ENCODE assay signal across 29 mouse cellular contexts in the genomic region with DNA sequence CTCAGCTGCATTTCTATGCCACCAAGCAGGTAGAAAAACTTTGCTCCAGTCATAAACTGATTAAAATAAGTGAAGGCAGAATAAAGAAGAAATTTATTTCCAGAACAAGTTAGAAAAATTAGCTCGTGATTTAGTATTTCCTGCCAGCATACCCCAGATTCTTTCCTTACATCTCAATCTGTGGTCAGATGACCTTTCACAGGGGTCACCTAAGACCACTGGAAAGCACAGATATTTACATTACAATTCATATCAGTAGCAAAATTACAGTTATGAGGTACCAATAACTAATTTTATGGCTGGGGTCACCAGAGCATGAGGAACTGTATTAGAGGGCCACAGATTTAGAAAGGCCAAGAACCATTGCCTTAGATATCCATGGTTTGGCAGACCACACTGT. TPM values are rescaled to one million over a fixed set of nuclear protein-coding genes. Genes with fewer than 3 reads are reported as not detected.
"Had no signal": no experiment of that assay in that cellular context is flagged by ENCODE, and none has a peak within 500 bp of the region (broad histone marks: within the 10 kb centered on the region; RNA-seq: fewer than 3 reads in every experiment).

No protein-coding gene starts in this region.

- H3K9ac ChIP-seq: embryonic facial prominence, embryonic 12.5 days; embryonic facial prominence, embryonic 13.5 days; embryonic facial prominence, embryonic 15.5 days; forebrain, embryonic 12.5 days; forebrain, embryonic 13.5 days; forebrain, embryonic 15.5 days; forebrain, postnatal 0 days had no signal

- DNase-seq: cerebellum, adult 2 months; cerebellum, adult 8-10 months; cerebellum, adult 9-10 months; cerebellum, adult 9-11 months; cerebellum, postnatal 10 days; cerebellum, postnatal 14 days; cerebellum, postnatal 25 days; cerebellum, postnatal 36 days; embryo, embryonic 11 days; forebrain, postnatal 0 days; gastrocnemius, adult 2 months; gastrocnemius, postnatal 10 days; gastrocnemius, postnatal 14 days; gastrocnemius, postnatal 25 days; gastrocnemius, postnatal 36 days; heart, adult 11 months; heart, adult 18-20 months; heart, adult 2 months had no signal

- H3K4me3 ChIP-seq: embryonic facial prominence, embryonic 10.5 days; embryonic facial prominence, embryonic 12.5 days; embryonic facial prominence, embryonic 13.5 days; embryonic facial prominence, embryonic 15.5 days; erythroblast, embryonic 14.5 days; forebrain, embryonic 10.5 days; forebrain, embryonic 12.5 days; forebrain, embryonic 13.5 days; forebrain, embryonic 15.5 days; gastrocnemius, adult 2 months; heart, adult 2 months had no signal

- H3K27me3 ChIP-seq: embryonic facial prominence, embryonic 12.5 days; embryonic facial prominence, embryonic 13.5 days; embryonic facial prominence, embryonic 15.5 days; forebrain, embryonic 12.5 days; forebrain, embryonic 13.5 days; forebrain, embryonic 15.5 days had no signal

- H3K4me2 ChIP-seq: embryonic facial prominence, embryonic 12.5 days; embryonic facial prominence, embryonic 13.5 days; embryonic facial prominence, embryonic 15.5 days; forebrain, embryonic 12.5 days; forebrain, embryonic 13.5 days; forebrain, embryonic 15.5 days had no signal

- H3K36me3 ChIP-seq: embryonic facial prominence, embryonic 10.5 days; embryonic facial prominence, embryonic 12.5 days; embryonic facial prominence, embryonic 13.5 days; embryonic facial prominence, embryonic 15.5 days; forebrain, embryonic 10.5 days; forebrain, embryonic 12.5 days; forebrain, embryonic 15.5 days had no signal

- H3K27ac ChIP-seq: embryonic facial prominence, embryonic 10.5 days; embryonic facial prominence, embryonic 12.5 days; embryonic facial prominence, embryonic 13.5 days; embryonic facial prominence, embryonic 15.5 days; forebrain, embryonic 10.5 days; forebrain, embryonic 12.5 days; forebrain, embryonic 13.5 days; forebrain, embryonic 15.5 days; gastrocnemius, adult 2 months; heart, adult 2 months had no signal

- H3K4me1 ChIP-seq: embryonic facial prominence, embryonic 15.5 days had no signal

- H3K9me3 ChIP-seq: embryonic facial prominence, embryonic 12.5 days; embryonic facial prominence, embryonic 13.5 days; embryonic facial prominence, embryonic 15.5 days; forebrain, embryonic 10.5 days; forebrain, embryonic 12.5 days; forebrain, embryonic 13.5 days; forebrain, embryonic 15.5 days had no signal

- ATAC-seq: forebrain, embryonic 13.5 days; forebrain, embryonic 14.5 days; forebrain, embryonic 15.5 days; forebrain, embryonic 16.5 days; forebrain, postnatal 0 days had no signal

RNA-seq across cellular contexts. Expression of gene Plekhg1, which starts 15.5 kb away (rescaled TPM):
- polyA plus RNA-seq: erythroblast, embryonic 14.5 days had no signal
